Mouse (Mus musculus) lung, postnatal 14 days (tissue): ENCODE measurements around the gene 9130409I23Rik.

Experiments used
- DNase-seq: peaks from one replicate; pipeline ENCODE4 v3.0.0; 2021

The 9130409I23Rik gene

DNA sequence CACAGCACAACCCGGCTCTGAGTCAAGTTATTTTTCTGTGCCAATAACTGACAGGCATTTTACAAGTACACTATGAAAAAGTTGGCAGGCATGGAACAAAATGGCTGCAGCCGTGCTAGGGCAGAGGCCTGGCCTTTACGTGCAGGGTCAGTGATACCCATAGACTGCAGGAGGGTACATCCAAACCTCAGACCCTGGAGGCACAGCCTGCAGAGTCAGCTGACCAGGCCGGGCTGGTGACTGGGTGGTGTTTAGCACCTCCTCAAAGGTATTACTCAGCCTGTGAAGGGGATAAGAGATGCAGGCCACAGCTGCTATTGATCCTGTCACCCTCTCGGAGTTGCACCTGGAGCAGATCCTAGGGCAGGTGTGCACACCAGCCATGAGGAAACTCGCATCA lies at the start of gene 9130409I23Rik:
Gene 9130409I23Rik, plus strand, starts transcription at position 301 of the 400 bp plus-strand sequence.
- no peak for DNase-seq

DNA sequence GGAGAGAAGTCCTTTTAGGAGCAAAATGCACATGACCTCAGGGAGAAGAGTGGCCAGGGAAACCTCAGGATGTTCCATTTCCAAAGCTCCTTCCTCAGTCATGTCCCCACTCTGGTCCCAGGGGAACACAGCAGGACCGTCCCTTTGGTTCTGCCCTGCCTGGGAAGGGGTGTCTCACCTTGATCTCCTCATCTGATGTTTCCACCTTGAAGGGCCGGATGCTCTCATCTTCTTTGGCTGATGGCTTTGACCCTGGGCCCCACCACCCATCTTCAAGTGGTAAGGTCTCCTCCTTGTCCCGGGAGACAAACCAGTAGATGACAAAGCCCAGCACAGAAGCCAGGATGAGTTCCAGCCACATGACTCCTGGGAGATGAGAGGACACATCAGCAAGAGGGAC lies 49.4 kb upstream of the 9130409I23Rik start:
- DNase-seq, result no peak

DNA sequence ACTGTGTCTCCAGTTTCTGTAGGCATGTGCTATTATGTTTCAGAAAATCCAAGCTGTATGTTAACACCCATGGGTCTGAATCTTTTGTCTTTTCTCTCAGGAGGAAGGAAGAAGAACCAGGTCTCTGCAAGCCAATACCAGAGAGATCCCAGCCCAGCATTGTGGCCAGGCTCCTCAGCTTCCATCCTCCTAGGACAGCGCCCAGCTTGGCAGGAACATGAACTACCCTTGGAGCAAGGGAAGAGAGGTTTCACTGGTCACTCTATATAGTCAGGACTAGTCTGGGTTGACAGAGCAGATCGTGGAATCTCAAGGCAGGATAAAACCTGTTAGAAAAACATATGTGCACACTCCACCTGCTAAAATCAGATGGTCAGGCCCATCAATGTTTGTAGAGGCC lies 47.2 kb upstream of the 9130409I23Rik start:
- no peak for DNase-seq

DNA sequence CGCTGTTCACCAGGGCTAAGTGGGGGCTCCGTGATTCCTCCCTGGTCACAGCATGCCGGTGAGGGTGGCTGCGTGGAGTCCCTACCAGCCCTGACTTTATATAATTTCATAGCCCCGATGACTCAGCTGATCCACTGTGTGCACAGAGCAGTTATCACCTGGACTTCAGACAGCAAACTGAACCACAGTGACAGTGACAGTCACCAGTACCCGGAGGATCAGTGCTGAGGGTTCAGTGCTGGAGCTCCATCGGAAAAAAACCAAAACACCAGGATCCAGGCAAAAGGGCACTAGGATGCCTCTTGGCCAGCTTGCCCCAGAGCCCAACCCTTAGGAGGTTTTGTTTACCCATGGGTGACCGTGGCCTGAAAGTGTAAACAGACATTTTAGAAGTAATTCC lies 45.7 kb upstream of the 9130409I23Rik start:
- no peak for DNase-seq

DNA sequence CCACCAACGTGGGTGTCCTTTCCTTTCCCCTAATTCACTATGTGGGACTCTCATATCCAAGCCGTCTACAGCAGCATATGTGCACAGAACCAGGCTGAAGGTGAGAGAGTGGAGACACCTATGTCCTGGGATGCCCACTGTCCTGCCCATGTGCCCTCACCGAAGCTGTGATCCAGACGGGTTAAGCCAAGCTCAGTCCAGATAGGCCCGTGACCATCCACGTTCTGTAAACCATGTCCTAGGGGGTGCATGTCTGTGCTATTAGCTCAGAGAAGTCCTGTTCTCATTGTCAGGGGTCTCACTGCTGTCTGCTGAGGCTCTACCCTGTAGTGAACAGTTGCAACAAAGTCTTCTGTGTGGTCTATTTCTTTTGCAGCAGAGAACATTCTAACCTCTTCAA lies 43.2 kb upstream of the 9130409I23Rik start:
- DNase-seq, result no peak

DNA sequence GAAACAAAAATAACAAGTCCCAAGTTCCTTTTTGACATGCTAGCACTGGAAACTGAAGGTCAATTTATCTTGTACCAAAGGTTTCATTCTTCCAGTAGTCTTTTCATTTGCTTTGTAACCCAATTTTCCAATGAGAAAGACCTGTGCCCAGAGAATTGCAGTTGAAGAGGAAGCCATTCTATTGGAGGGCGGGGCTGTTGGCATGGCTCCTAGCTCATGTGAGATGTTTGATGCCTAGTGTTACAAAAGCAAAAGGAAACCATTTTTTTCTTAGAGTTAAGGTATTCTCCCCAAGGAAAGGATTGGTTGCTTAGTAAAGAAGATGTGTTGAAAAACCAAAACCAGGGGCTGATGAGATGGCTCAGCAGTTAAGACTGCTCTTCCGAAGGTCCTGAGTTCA lies 42.8 kb upstream of the 9130409I23Rik start:
- DNase-seq, result peak; percentile 63

DNA sequence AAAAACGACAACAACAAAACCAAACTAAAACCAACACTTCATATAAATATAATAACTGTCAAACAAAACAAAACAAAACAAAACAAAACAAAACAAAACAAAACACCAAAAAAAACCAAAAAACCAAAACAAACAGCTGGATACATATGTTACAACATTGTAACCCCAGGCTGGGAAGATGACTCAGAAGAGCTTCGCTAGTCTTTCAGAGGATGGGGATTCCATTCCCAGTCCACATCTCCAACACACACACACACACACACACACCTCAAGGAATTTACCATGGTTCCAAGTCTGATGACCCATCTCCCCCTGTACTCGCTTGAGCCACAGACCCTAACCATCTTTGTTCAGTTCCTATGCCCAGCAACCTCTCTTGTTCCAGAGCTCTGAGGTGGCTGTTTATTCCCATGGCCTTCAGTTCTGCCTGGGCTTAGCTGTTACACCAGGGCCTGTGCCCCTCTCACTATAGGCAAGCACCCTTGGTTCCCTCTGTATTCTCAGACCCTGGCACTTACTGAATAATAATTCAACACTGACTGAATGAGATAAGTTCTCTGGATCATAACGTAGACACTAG lies 41.9 kb upstream of the 9130409I23Rik start:
- DNase-seq, result no peak

DNA sequence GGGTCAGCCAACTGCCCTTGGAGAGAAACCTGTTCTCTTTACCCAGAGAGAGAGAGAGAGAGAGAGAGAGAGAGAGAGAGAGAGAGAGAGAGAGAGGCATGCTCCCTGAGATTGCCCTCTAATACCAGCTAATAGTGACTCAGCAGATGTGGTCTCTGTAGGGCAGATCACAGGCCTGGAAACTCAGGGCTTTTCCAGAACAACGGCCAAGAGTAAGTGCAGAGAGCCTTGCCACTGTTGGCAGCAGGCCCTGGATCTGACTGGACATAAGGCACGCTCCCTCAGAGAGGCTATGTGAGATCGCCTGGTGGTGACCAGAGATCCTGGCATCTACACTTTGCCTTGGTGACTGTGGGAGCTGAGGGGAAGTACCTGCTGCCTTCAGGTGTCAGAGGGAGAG lies 41.3 kb upstream of the 9130409I23Rik start:
- DNase-seq, result peak; percentile 60

DNA sequence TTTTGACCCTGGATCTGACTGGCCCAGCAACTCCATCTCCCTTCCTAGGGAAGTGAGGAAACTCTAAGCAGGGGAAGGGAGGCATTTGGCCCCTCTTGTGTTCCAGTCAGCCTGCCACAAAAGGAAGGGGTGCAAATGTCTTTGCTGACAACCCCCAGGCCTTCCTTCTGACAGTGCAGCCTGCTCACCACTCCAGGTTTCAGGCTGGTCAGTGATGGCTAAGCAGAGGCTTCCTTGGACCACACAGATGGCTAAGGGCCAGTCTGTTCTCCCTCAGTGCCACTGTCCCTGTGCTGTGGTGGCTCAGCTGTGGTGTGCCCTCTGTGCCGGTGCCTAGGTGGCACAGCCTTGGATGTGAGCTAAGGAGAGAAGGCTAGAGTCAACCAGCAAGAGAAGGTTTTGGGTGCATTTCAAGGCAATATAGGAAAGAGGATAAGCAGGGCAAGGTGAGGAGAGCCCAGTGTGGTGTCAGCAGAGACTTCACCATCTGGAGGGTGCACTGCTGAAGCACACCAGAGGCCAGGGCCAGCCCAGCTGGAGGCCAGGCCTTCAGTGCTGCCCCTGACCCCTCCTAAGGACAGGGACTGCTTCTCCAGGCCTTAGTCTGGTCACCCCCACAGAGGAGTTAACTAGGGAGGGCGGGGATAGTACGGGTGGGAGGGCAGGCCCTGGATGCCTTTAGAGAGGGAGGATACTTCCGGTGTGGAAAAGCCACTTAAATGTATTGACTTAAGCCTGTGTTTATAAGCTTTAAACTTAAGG lies 40.7 kb upstream of the 9130409I23Rik start:
- DNase-seq, result no peak

DNA sequence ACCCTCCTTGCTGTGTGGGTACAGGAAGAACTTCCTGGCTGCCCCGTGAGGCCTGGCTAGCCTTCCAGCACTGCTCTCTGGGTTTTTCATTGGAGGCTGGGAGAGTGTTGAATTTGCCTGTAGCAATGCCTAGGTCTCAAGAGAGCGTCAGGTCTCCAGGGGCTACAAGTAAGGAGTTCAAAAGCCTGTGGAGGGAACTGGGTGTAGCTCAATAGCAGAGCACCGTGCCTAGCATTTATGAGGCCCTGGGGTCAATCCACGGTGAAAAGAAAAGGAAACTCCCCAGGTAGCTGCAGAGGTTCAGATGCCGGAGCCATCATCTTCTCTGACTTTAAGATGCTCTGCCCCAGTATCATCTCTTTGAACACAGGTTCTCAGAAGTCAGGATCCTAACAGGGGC lies 39.4 kb upstream of the 9130409I23Rik start:
- DNase-seq, result no peak

DNA sequence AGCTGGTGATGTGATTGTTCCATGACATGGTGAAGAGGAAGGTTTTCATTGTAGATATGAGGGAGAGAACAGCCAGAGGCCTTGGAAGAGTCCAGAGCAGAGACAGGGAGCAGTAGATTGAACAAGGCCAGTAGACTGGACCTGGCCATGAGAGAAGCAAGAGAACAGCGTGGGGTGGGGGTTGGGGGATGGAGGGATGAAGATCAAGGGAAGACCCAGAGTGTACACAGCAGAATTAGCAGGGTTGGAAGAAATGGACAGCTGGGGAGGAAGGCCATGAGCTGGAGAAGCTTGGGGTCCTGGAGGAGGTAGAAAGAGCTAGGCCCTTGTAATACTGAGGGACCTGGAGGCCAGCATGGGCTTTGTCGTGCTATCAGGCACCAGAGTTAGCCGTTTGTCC lies 38.6 kb upstream of the 9130409I23Rik start:
- DNase-seq, result no peak

DNA sequence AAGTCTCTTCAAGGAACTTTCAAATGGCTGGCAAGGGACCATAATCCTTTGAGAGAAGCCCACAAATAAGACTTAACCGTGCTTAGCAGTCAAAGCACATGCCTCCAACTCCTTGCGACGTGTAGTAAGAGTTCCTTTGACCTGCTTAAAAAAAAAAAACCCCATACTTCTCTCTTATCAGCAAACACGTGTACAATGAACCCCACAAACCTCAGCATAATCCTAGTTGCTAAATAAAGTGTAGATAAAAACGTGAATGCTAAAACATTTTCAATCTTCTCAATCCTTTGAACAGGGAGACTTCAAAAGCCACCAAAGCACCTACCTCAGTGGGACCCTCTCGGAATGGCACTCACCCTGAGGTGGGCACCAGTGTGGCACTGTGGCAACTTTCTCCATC lies 37.6 kb upstream of the 9130409I23Rik start:
- no peak for DNase-seq

DNA sequence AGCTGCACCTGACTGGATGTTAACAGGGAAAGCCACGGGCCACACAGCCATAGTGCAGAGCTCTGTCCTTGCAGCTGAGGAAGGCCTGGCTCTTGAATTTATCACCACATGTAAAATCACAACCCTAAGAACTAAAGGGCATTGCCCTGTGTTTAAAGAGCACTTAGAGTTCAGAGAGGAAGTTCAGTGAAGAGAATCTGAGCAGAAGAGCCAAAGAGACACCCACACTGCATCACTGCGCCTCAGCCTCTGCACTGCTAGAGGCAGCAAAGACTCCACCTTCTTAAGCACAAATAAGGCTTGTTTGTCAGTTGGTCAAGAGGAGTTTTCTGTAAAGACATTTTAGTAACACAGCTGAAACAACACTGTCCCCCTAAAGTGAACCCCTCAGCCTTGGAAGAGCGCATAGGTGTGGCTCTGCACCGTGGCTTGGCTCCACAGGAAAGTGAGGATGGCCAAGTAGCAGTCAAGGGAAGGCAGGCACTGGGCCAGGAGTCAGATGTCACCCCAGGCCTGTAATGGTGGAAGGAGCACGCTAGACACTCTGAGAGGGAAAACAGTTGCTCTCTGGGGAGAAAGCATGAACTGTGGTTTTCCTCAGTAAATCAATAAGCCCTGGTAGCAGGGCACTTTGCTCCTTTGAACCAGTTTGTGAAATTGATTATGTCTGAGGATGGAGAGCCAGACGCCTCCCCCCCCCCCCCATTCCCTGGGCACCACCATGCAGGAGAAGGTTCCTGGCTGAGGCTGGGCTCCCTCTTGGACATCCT lies 36.1 kb upstream of the 9130409I23Rik start:
- peak; percentile 73 for DNase-seq

DNA sequence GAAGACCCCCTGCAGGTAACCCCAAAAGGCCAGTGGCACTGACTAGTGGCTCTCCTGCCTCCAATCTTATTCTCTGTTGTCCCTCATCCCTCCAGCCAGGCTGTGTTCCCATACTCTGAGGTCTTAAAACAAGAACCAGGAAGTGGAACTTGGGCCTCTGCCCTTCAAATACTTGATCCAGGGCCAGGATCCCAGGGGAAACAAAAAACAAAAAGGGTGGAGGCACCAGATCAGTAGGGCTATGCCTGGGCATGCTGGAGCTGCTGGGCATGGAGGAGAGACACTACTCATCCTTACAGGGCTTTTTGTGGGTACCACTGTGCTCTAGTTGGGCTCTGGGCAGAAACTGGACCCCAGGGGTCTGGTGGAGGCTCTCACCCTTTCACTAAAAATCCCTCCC lies 35.5 kb upstream of the 9130409I23Rik start:
- peak; percentile 81 for DNase-seq

DNA sequence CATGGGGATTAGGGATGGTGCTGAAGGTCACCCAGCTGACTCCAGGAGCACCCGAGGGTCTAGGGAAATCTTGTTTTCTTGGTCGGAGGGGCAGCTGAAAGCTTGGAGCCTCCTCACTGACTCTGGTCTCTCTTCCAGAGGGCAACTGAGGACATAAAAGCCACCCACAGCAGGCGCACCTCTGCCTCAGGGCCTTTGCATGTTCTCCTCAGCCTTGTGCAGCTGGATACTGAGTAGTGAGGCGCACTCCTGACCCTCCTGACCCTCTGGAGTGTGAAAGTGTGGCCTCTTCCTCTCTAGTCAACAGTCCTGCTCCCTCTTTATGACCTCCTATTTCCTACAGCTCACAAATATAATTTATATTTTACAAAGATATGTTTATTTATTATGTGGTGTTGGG lies 35.0 kb upstream of the 9130409I23Rik start:
- peak; percentile 26 for DNase-seq

DNA sequence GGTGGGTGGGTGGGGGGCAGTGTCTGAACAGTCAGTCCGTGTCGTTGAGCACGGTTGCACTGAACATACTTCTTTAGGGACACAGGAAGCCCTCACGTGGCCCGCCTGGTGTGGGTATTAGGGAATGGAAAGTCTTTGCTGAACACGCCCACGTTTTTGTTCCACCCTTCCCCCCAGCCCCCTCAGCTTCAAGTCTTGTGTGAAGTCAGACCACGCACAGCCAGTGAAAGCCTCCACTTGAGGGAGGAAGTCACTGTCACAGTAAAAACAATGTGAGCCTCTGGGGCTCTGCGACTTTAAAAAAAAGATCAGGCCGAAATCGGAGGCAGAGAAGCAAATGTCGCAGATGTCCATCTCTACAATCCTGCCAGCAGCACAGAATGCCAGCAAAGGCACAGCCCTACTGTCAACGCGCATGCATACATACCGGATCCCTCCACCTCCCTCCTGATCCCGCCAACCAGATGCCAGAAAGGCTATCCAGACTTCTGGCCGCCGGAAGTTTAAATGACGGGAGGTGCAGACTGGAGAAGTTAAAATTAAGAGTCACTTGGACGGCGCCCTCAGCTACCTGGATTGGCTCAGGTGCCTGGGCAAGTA lies 34.4 kb upstream of the 9130409I23Rik start:
- DNase-seq, result peak; percentile 80

DNA sequence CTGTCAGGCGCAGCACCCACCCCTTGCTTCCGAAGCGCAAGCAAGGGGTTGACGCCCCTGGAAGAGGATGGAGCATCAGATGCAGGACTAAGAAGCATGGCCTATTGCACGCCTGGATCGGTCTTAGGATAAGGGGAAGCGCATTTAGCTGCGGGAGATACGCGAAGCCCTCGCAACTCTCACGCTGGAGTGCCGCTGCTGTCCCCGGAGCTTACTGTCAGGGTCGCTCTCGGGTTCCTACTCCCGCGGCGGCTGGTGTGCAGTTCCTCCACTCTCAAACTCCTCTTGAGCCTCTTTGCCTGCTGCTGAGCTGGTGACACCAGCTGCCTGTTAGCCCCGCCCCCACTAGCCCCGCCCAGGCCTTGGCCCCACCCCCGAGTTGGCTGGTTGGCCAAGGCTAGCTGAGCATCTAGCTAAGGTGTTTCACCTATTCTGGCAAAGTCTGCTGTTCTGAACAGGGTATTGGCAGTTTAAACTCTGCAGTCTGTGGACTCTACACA lies 33.8 kb upstream of the 9130409I23Rik start:
- peak; percentile 84 for DNase-seq

DNA sequence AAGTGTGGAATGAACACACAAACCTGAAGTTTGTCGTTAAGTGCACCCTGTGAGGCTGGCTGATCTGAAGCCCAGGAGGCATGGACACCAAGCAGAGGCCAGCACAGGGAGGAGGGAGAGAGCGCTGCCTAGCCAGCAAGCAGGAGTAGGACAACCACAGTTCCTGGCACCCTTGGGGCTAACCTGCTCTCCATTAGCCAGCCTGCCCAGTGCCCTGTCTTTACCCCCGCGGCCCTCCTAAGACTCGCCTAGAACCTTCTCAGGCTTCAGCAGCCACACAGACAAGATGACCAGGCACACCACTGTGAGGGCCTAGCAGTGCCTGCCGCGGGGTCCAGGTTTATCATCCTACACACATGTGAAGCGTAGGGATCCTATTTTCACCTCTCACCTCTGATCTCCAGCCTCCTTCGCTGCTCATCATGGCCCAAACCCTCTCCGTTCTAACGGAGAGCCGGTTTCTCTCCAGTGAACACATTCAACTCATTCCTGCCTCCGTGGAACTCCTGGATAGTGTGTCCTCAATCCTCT lies 33.1 kb upstream of the 9130409I23Rik start:
- no peak for DNase-seq

DNA sequence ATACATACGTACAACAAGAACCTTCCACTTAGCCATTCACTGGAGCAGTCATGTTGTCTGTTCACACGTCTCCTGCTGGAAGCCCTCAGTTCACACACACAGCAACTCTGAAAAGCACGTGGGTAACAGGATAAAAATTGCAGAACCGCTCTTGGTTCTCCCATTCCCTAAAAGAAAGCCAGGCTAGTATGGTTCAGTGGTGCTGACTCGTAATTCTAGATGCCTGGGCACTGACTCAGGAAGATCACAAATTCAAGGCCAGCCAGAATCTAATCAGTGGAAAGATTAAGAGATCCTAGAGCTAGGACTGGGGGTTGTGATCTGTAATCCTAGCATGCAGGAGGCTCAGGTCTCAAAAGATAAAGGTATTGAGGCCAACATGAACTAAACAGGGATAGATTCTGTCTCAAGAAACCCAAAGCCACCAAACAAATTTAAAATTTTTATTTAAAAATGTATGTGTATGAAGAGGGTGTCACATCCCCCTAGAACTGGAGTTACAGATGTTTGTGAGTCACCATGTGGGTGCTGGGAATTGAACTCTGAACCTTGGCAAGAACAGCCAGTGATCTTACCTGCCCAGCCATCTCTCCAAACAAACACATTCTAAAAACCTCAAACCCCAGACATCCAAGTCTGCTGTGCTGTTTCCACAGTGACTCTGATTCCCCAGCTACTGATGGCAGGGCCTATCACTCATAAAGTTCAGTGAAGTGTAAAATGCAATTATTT lies 30.1 kb upstream of the 9130409I23Rik start, which contains the start of gene Ephx1:
Gene Ephx1, minus strand, starts transcription at position 149 of the 732 bp plus-strand sequence.
- DNase-seq, result no peak

DNA sequence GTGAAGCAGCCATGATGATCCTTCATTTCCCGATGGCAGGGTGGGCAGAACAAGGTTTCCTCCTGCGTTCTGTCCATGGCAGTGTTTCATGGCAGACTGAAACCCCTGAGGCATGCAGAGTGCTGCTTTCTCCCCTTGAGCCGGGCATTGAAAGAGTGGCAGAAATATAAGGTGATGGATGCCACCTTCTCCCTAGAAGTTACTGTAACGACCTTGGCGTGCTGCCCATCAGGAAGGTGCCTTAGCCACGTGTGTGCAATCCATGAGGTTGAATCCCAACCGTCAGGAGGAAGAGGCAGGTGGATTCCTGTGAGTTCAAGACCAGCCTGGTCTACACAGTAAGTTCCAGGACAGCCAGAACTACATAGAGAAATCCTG lies 29.6 kb upstream of the 9130409I23Rik start:
- no peak for DNase-seq

DNA sequence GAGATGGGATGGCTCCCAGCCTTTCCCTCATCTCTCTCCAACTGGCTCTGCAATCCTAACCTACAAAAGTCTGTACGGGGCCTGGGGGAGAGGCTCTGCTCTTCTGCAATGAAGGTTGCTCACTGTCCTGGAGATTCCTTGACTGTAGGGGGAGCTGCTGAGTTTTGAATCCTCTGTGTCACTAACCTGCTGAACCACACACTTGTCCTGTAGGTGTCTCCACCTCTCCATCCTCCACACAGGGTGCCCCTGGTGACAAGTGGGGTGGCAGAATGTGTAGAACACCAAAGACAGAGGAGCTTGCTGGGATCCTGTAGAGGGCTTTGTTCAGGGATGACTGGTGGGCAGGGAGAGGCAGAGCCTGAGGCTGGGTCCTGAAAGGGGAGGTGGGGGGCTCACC lies 28.8 kb upstream of the 9130409I23Rik start:
- DNase-seq, result peak; percentile 76
